Comparison of ENCODE assay signal across 8 mouse cellular contexts in the genomic region with DNA sequence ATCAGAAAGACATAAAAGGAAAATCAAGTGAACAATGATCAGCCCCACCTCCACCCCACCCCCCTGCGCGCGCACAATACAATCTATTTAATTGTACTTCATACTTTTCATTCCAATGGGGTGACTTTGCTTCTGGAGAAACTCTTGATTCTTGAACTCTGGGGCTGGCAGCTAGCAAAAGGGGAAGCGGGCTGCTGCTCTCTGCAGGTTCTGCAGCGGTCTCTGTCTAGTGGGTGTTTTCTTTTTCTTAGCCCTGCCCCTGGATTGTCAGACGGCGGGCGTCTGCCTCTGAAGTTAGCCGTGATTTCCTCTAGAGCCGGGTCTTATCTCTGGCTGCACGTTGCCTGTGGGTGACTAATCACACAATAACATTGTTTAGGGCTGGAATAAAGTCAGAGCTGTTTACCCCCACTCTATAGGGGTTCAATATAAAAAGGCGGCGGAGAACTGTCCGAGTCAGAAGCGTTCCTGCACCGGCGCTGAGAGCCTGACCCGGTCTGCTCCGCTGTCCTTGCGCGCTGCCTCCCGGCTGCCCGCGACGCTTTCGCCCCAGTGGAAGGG. TPM values are rescaled to one million over a fixed set of nuclear protein-coding genes. Genes with fewer than 3 reads are reported as not detected.
DNase-seq lines count a peak whose midpoint lies in the region; ATAC-seq and TF ChIP-seq lines count a peak whose summit lies in the region.

Gene Edn1 (plus strand): TSS at position 316 of the 561 bp plus-strand sequence.

- 0 out of 2 replicates have a peak within 1 kb of the TSS, but pooled peaks have one; percentile 24 for H3K9ac ChIP-seq in hindbrain, embryonic 11.5 days (ENCODE audit: low read depth, low read length)

- ATAC-seq in frontal cortex, adult (ENCODE audit: low TSS enrichment): 0 out of 2 replicates have a peak, but pooled peaks have one; percentile 35
- ATAC-seq in hindbrain, embryonic 11.5 days (ENCODE audit: low FRiP score): peak; percentile 54; the same call in 1 of the 2 replicates
- peak; percentile 95 for ATAC-seq in megakaryocyte progenitor cell, adult 5-6 weeks (replicated peaks; ENCODE audit: poor library complexity)

- no peak for TF ChIP-seq POLR2A in spleen, adult 2 months (IDR thresholded peaks at IDR 0.05; ENCODE audit: low read depth, low read length)

- under 1% methylated on average over 26 of the region's 26 CpGs for WGBS in hindbrain, embryonic 11.5 days
- 3% methylated on average over 26 of the region's 26 CpGs for WGBS in spleen, adult 2 months

- peak within 1 kb of the TSS; percentile 39 for H3K4me3 ChIP-seq in hindbrain, embryonic 11.5 days (ENCODE audit: low read depth, low read length)
- peak within 1 kb of the TSS; percentile 54 for H3K4me3 ChIP-seq in spleen, adult 2 months (ENCODE audit: extremely low read depth, insufficient read depth, insufficient read length)

- TF ChIP-seq CTCF in spleen, adult 2 months (IDR thresholded peaks at IDR 0.05; ENCODE audit: extremely low read depth, insufficient read depth, insufficient read length, insufficient replicate concordance): no peak

- intact Hi-C loops in left cerebral cortex, postnatal 25 days (cut with DNase I): loop anchor here (2.0 to 10.0 kb wide), 5 partner anchors 126 to 590 kb away; partner anchors contain the start of gene Hivep1

- peak; percentile 26 to 37 for DNase-seq in left cerebral cortex, postnatal 25 days (ENCODE audit: low spot score in 2 of 2)
- DNase-seq in left cerebral cortex, adult 18-20 months (ENCODE audit: low spot score in 2 of 2): no peak
- peak; percentile 28 for DNase-seq in brain, adult 2 months (ENCODE audit: low read depth, low spot score)
- peak; percentile 56 for DNase-seq in hindbrain, embryonic 11.5 days (ENCODE audit: low spot score)
- peak; percentile 17 to 19 for DNase-seq in layer of hippocampus, postnatal 36 days
- DNase-seq in spleen, adult 2 months (ENCODE audit: low read depth in 1 of 2, low spot score in 2 of 2): peak; percentile 12 to 30

- H3K27me3 ChIP-seq in hindbrain, embryonic 11.5 days (ENCODE audit: control insufficient read depth, insufficient read depth, low read length): peaks cover 16% of the 10 kb centered on the region
- peaks cover 10% of the 10 kb centered on the region for H3K27me3 ChIP-seq in spleen, adult 2 months (ENCODE audit: control insufficient read depth, insufficient read depth, low read length)

- peak within 1 kb of the TSS; percentile 67 for H3K4me2 ChIP-seq in hindbrain, embryonic 11.5 days (replicated peaks; ENCODE audit: low read depth, low read length)

- H3K9me3 ChIP-seq in hindbrain, embryonic 11.5 days (ENCODE audit: control insufficient read depth, low read length): no peaks in the 10 kb centered on the region

- no peak within 1 kb of the TSS for H3K27ac ChIP-seq in hindbrain, embryonic 11.5 days (ENCODE audit: low read depth, low read length)
- no peak within 1 kb of the TSS for H3K27ac ChIP-seq in spleen, adult 2 months (ENCODE audit: insufficient read depth, low read length)

- H3K4me1 ChIP-seq in hindbrain, embryonic 11.5 days (replicated peaks; ENCODE audit: control insufficient read depth, insufficient read depth, low read length): no peaks in the 10 kb centered on the region
- no peaks in the 10 kb centered on the region for H3K4me1 ChIP-seq in spleen, adult 2 months (ENCODE audit: control insufficient read depth, insufficient read depth, insufficient read length)

- no peaks in the 10 kb centered on the region for H3K36me3 ChIP-seq in hindbrain, embryonic 11.5 days (ENCODE audit: control insufficient read depth, insufficient read depth, low read length)
- H3K36me3 ChIP-seq in spleen, adult 2 months (ENCODE audit: control insufficient read depth, insufficient read depth, low read length): no peaks in the 10 kb centered on the region

RNA-seq across cellular contexts. Expression of gene Edn1, which starts in this region (rescaled TPM):
- 1 to 10 TPM; 2.6 to 2.7 TPM for total RNA-seq in left cerebral cortex, postnatal 25 days (2021)
- 1 to 10 TPM; 2.6 to 3.7 TPM for total RNA-seq in left cerebral cortex, adult 18-20 months (2021)
- polyA plus RNA-seq in hindbrain, embryonic 11.5 days (2014; fragmentation: Nextera tagmentation; extraction: Ambion mirVana): 1.6 and 2.1 TPM in 2 replicates
- 1 to 10 TPM; 1.5 to 2.0 TPM for total RNA-seq in layer of hippocampus, postnatal 36 days (2021)
- not detected in 2 replicates for total RNA-seq in megakaryocyte progenitor cell, adult 5-6 weeks (2015)
- not detected in 2 replicates for total RNA-seq in megakaryocyte progenitor cell, adult 5-6 weeks (2017)
- 0.50 and 0.75 TPM in 2 replicates for polyA plus RNA-seq in spleen, adult 2 months (2012; rRNA removed)

Comparison
In these comparisons a context has a peak if more than half of its experiments do, and no peak if none do; other contexts are left out.
1. DNase-seq: peak in left cerebral cortex, postnatal 25 days (2 of 2), brain, adult 2 months (single experiment), hindbrain, embryonic 11.5 days (single experiment) and layer of hippocampus, postnatal 36 days (2 of 2); none in left cerebral cortex, adult 18-20 months (0 of 2).
2. Peak in ATAC-seq in megakaryocyte progenitor cell, adult 5-6 weeks; RNA of the gene not detected or under 1 TPM.
3. Peak in DNase-seq and H3K4me3 ChIP-seq in spleen, adult 2 months; RNA of the gene not detected or under 1 TPM.
4. ATAC-seq: peak in every context shown above with its lines; median percentile 95 in megakaryocyte progenitor cell, adult 5-6 weeks; 54 in hindbrain, embryonic 11.5 days; 35 in frontal cortex, adult.